Mouse (Mus musculus) myocyte (in vitro differentiated cells): ENCODE results near the gene Oaf. TPM values are rescaled to one million over a fixed set of nuclear protein-coding genes. Genes with fewer than 3 reads are reported as not detected.

Experiments used
- H3K27me3 ChIP-seq: one replicate; pipeline ENCODE4 v1.6.1; 2011; ENCODE audit not compliant: control insufficient read depth, insufficient read depth, insufficient read length
- H3K36me3 ChIP-seq: one replicate; pipeline ENCODE4 v1.6.1; 2011; ENCODE audit not compliant: control insufficient read depth, insufficient read depth
- H3K4me2 ChIP-seq: one replicate; pipeline ENCODE4 v1.6.1; 2011; ENCODE audit warnings: low read depth, control low read depth
- H3K4me3 ChIP-seq: one replicate; pipeline ENCODE4 v1.5.1; 2011; ENCODE audit warnings: mild to moderate bottlenecking, control low read depth, moderate library complexity
- H3K79me2 ChIP-seq: one replicate; pipeline ENCODE4 v1.6.1; 2011; ENCODE audit not compliant: control insufficient read depth, insufficient read depth
- H3ac ChIP-seq: one replicate; pipeline ENCODE4 v1.6.1; 2011; ENCODE audit not compliant: control insufficient read depth, insufficient read length
- CEBPB ChIP-seq: IDR thresholded peaks from 2 replicates; pipeline ENCODE4 v1.6.1; 2011; ENCODE audit warnings: mild to moderate bottlenecking, moderate library complexity; ENCODE audit not compliant: poor library complexity, insufficient read depth, severe bottlenecking
- E2F4 ChIP-seq: IDR thresholded peaks from one replicate; pipeline ENCODE4 v1.6.1; 2011; ENCODE audit warnings: mild to moderate bottlenecking, control low read depth, moderate library complexity; ENCODE audit not compliant: insufficient read depth
- MAX ChIP-seq: IDR thresholded peaks from one replicate; pipeline ENCODE4 v1.6.1; 2011; ENCODE audit warnings: low read depth, mild to moderate bottlenecking, control low read depth
- MYOD1 ChIP-seq, 3 experiments: IDR thresholded peaks; one replicate each; pipeline ENCODE4 v1.6.1; 2011; ENCODE audit warnings: control low read depth in 2 of 3, low read depth in 2 of 3, mild to moderate bottlenecking in 2 of 3, moderate library complexity in 1 of 3; ENCODE audit not compliant: insufficient read length in 2 of 3, control insufficient read depth in 1 of 3
- MYOG ChIP-seq, 3 experiments: IDR thresholded peaks; one replicate each; pipeline ENCODE4 v1.6.1; 2011; ENCODE audit warnings: control low read depth in 2 of 3, low read depth in 2 of 3, mild to moderate bottlenecking in 2 of 3; ENCODE audit not compliant: insufficient read length in 2 of 3, control insufficient read depth in 1 of 3, insufficient read depth in 1 of 3
- POLR2A ChIP-seq: IDR thresholded peaks from one replicate; pipeline ENCODE4 v1.6.1; 2011; ENCODE audit warnings: low read depth, mild to moderate bottlenecking, control low read depth, moderate library complexity; ENCODE audit not compliant: insufficient read length
- POLR2AphosphoS2 ChIP-seq: IDR thresholded peaks from one replicate; pipeline ENCODE4 v1.6.1; 2011; ENCODE audit warnings: low read depth, control low read depth; ENCODE audit not compliant: insufficient read length
- REST ChIP-seq: IDR thresholded peaks from one replicate; pipeline ENCODE4 v1.6.1; 2011; ENCODE audit warnings: mild to moderate bottlenecking, control low read depth, moderate library complexity; ENCODE audit not compliant: insufficient read depth, insufficient read length
- SRF ChIP-seq: IDR thresholded peaks from one replicate; pipeline ENCODE4 v1.6.1; 2011; ENCODE audit warnings: low read depth; ENCODE audit not compliant: control insufficient read depth, insufficient read length
- TCF12 ChIP-seq: IDR thresholded peaks from one replicate; pipeline ENCODE4 v1.6.1; 2011; ENCODE audit warnings: mild to moderate bottlenecking, control low read depth; ENCODE audit not compliant: poor library complexity, insufficient read depth, severe bottlenecking
- TCF3 ChIP-seq: IDR thresholded peaks from one replicate; pipeline ENCODE4 v1.6.1; 2011; ENCODE audit warnings: low read depth, control low read depth; ENCODE audit not compliant: insufficient read length
- USF1 ChIP-seq: IDR thresholded peaks from one replicate; pipeline ENCODE4 v1.6.1; 2011; ENCODE audit warnings: low read depth, mild to moderate bottlenecking, control low read depth, moderate library complexity
- polyA plus RNA-seq: library from polyadenylated mRNA; unstranded; fragments of >200 nt; fragmentation: generic; extraction: Trizol; gene quantifications from one replicate; pipeline ENCODE4 v1.2.1, GENCODE M21; 2012; ENCODE audit warnings: missing spikeins

Gene Oaf
- polyA plus RNA-seq, 1 experiment: 27.1 TPM

DNA sequence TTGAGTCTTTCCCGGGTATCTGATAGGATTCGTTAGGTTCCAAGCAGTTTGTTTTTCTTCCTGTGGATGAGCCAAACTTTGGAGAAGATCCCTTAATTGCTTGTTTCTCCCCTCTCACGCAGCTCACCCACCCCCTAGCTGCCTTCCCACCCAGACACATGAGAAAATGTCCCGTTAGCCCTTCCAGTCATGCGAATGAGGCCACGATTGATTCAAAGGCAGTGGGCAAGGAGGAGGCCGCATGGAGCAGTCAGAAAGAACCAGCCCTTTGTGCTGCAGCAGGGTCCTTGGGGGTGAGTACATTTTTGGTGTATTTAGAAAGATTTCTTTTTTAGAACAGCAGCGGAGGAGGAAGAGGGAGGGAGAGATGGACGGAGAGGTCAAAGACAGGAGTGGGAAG is 25.5 kb upstream of the Oaf start:
- Histone ChIP-seq H3ac (no peak overlapping the region), H3K4me2 (no peak overlapping the region), H3K36me3 (no peaks in the 10 kb centered on the region), H3K27me3 (no peaks in the 10 kb centered on the region), H3K4me3 (no peak overlapping the region), H3K79me2 (no peaks in the 10 kb centered on the region)
- TF ChIP-seq MYOG (IDR thresholded peaks at IDR 0.05; ENCODE audit: control insufficient read depth in 1 of 3, insufficient read depth in 1 of 3, insufficient read length in 2 of 3, low read depth in 2 of 3) (no peak), TCF12 (no peak), MAX (no peak), TCF3 (no peak), SRF (no peak)

DNA sequence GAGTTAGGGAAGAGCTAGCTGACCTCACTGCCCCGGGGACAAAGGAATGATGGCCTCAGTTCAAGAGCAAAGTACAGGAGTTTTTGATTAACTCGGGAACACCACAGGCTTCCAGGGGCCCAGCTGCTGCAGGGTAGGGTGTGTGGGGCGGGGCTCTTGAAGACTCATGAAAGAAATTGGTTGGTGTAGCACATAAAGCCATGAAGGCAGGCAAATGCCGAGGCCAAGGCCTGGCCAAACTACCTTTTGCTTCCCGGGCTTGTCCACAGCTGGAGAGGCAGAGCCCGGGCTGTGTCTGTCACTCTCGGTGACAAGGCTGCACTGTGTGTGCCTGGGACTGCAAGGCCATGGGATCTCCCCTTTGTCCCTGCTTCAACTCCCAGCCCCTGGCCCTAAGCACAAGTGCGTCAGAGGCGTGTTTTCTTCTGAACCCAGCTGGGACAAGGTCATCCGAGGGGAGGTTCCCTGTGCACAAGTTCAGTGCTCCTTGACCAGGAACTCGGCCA is 24.3 kb upstream of the Oaf start:
- H3K4me2 ChIP-seq: no peak overlapping the region
- H3ac ChIP-seq: no peak overlapping the region
- TF ChIP-seq MYOG (IDR thresholded peaks at IDR 0.05; ENCODE audit: control insufficient read depth in 1 of 3, insufficient read depth in 1 of 3, insufficient read length in 2 of 3, low read depth in 2 of 3) (no peak), SRF (no peak), E2F4 (no peak), POLR2A (no peak), MAX (no peak), MYOD1 (IDR thresholded peaks at IDR 0.05; ENCODE audit: control insufficient read depth in 1 of 3, insufficient read length in 2 of 3, low read depth in 2 of 3) (no peak), TCF3 (no peak), CEBPB (no peak), POLR2AphosphoS2 (no peak), USF1 (no peak), TCF12 (no peak), REST (no peak)
- H3K79me2 ChIP-seq: no peaks in the 10 kb centered on the region
- no peak overlapping the region for H3K4me3 ChIP-seq
- no peaks in the 10 kb centered on the region for H3K27me3 ChIP-seq
- H3K36me3 ChIP-seq: no peaks in the 10 kb centered on the region

DNA sequence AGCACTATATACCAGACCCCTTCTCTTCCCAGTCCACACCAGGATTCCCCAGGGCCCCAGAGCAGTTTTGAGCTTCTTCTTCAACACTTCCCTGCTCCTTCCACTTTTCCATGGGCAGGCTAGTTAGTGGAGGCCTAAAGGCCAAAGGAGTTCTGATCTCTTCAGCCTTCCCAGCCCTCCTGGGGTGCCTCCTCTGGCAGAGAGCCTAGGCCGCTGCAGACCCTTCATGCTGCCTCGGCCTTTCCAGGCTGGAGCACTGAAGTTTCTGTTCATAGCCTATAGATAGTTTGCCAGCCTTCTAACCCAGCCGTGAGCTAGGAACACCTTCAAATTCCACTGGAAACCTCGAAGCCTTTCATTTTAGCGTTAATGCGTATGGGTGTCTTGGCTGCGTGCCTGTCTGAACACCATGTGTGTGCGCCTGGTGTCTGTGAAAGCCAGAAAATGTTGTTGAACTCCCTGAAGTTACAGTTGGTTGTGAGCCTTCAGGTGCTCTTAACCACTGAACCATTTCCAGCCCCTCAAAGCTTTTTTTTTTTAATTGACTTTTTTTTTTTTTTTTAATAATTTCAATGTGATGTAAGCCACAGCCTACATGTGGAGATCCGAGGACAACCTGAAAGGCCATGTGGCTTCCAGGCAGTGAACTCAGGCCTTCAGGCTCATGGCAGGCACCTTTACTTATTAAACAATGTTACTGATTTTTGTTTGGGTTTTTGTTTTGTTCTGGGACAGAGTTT is 23.3 kb upstream of the Oaf start:
- H3K79me2 ChIP-seq: no peaks in the 10 kb centered on the region
- H3K36me3 ChIP-seq: no peaks in the 10 kb centered on the region
- no peak overlapping the region for H3K4me3 ChIP-seq
- H3K27me3 ChIP-seq: no peaks in the 10 kb centered on the region
- TF ChIP-seq USF1: no peak
- TF ChIP-seq CEBPB: no peak
- TF ChIP-seq TCF12: no peak
- TF ChIP-seq SRF: no peak
- no peak for TF ChIP-seq TCF3
- no peak for TF ChIP-seq MYOG (IDR thresholded peaks at IDR 0.05; ENCODE audit: control insufficient read depth in 1 of 3, insufficient read depth in 1 of 3, insufficient read length in 2 of 3, low read depth in 2 of 3)
- no peak for TF ChIP-seq POLR2A
- TF ChIP-seq POLR2AphosphoS2: no peak
- H3K4me2 ChIP-seq: no peak overlapping the region
- no peak overlapping the region for H3ac ChIP-seq

DNA sequence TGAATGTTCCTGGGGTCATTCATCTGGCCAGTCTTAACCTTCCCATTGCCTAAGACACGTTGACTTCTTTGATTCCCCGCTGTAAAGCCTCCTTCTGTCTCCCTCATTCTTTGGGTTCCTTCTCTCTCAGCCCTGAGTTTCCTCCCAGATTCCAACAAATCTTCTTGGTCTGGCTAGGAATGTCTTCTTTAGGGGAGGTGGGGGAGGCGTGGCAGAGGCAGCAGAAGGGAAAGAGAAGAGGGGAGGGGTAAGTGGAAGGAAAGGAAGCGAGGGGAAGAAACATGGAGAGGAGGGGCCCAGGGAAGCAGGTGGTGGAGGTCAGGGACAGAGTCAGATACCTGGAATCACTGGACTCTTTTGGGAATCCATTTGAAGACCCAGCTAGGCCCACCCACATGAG is 22.7 kb upstream of the Oaf start:
- Histone ChIP-seq H3K27me3 (no peaks in the 10 kb centered on the region), H3K4me2 (no peak overlapping the region), H3K36me3 (no peaks in the 10 kb centered on the region), H3K79me2 (no peaks in the 10 kb centered on the region), H3ac (no peak overlapping the region), H3K4me3 (no peak overlapping the region)
- TF ChIP-seq MAX: no peak
- no peak for TF ChIP-seq TCF3
- TF ChIP-seq MYOG (IDR thresholded peaks at IDR 0.05; ENCODE audit: control insufficient read depth in 1 of 3, insufficient read depth in 1 of 3, insufficient read length in 2 of 3, low read depth in 2 of 3): no peak
- no peak for TF ChIP-seq POLR2A

DNA sequence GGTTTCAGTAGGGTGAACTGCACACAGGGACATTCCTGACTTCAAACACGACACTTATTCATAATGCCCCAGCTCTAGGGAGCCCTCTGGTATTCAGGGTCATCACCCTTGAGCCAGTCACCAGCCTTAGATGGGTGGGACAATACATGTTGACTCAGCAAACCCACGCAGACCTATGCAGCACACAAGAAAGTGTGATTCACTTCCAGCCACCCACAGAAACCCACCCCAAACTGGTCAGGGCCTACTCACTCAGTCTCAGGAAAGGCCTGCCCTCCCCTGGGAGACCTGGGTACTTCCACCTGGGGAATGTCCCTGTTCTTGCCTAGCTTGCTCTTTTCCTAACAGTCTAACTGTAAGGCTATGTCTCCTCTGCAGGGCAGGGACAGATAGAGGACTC is 22.2 kb upstream of the Oaf start:
- H3K79me2 ChIP-seq: no peaks in the 10 kb centered on the region
- no peak overlapping the region for H3ac ChIP-seq
- no peak overlapping the region for H3K4me3 ChIP-seq
- H3K4me2 ChIP-seq: no peak overlapping the region
- H3K36me3 ChIP-seq: no peaks in the 10 kb centered on the region
- H3K27me3 ChIP-seq: no peaks in the 10 kb centered on the region
- TF ChIP-seq REST: no peak
- no peak for TF ChIP-seq MAX
- no peak for TF ChIP-seq POLR2A
- no peak for TF ChIP-seq E2F4
- no peak for TF ChIP-seq MYOG (IDR thresholded peaks at IDR 0.05; ENCODE audit: control insufficient read depth in 1 of 3, insufficient read depth in 1 of 3, insufficient read length in 2 of 3, low read depth in 2 of 3)
- no peak for TF ChIP-seq POLR2AphosphoS2
- no peak for TF ChIP-seq TCF3
